Mouse (Mus musculus): ENCODE data around the gene March1. TPM values are rescaled to one million over a fixed set of nuclear protein-coding genes. Genes with fewer than 3 reads are reported as not detected.

March1 gene
- polyA plus RNA-seq, 1 experiment from 2014 or later: 0.45 TPM

GRCm38 (mm10) chr8:66270116-66270515 lies 652.4 kb downstream of the March1 start:
- Histone ChIP-seq H3K4me1 (ENCODE audit: insufficient read depth) (no peaks in the 10 kb centered on the region), H3K9me3 (ENCODE audit: low read depth, low read length) (no peaks in the 10 kb centered on the region), H3K36me3 (ENCODE audit: insufficient read depth) (no peaks in the 10 kb centered on the region), H3K27ac (ENCODE audit: low read depth) (no peak overlapping the region), H3K4me3 (ENCODE audit: low read depth, low read length) (no peak overlapping the region), H3K27me3 (ENCODE audit: insufficient read depth, low read length) (no peaks in the 10 kb centered on the region), H3K4me2 (no peak overlapping the region), H3K9ac (no peak overlapping the region)
- WGBS: 65% methylated on average over 2 of the region's 2 CpGs
- ATAC-seq (ENCODE audit: insufficient read depth): no peak
- no peak for TF ChIP-seq CTCF (IDR thresholded peaks at IDR 0.05; ENCODE audit: low read depth)
- DNase-seq: no peak

- Histone ChIP-seq H3K4me3 (ENCODE audit: low read depth, low read length) (no peak overlapping the region), H3K27me3 (ENCODE audit: insufficient read depth, low read length) (no peaks in the 10 kb centered on the region), H3K9ac (no peak overlapping the region), H3K9me3 (ENCODE audit: low read depth, low read length) (no peaks in the 10 kb centered on the region), H3K27ac (ENCODE audit: low read depth) (no peak overlapping the region), H3K4me2 (no peak overlapping the region), H3K4me1 (ENCODE audit: insufficient read depth) (no peaks in the 10 kb centered on the region), H3K36me3 (ENCODE audit: insufficient read depth) (no peaks in the 10 kb centered on the region)
- no peak for DNase-seq
- no peak for TF ChIP-seq CTCF (IDR thresholded peaks at IDR 0.05; ENCODE audit: low read depth)
- 83% methylated on average over 7 of the region's 7 CpGs for WGBS
- ATAC-seq (ENCODE audit: insufficient read depth): no peak
Observed at GRCm38 (mm10) chr8:66317824-66318223, 700.1 kb downstream of the March1 start.

GRCm38 (mm10) chr8:66323045-66323807 lies 705.5 kb downstream of the March1 start:
- DNase-seq (peak; percentile 4), ATAC-seq (ENCODE audit: insufficient read depth) (no peak)
- Histone ChIP-seq H3K4me1 (ENCODE audit: insufficient read depth) (no peaks in the 10 kb centered on the region), H3K27ac (ENCODE audit: low read depth) (no peak overlapping the region), H3K4me3 (ENCODE audit: low read depth, low read length) (no peak overlapping the region), H3K36me3 (ENCODE audit: insufficient read depth) (no peaks in the 10 kb centered on the region), H3K27me3 (ENCODE audit: insufficient read depth, low read length) (no peaks in the 10 kb centered on the region), H3K4me2 (no peak overlapping the region), H3K9ac (no peak overlapping the region), H3K9me3 (ENCODE audit: low read depth, low read length) (no peaks in the 10 kb centered on the region)
- TF ChIP-seq CTCF (IDR thresholded peaks at IDR 0.05; ENCODE audit: low read depth): peak; percentile 26; the same call in 1 of the 2 replicates
- WGBS: 46% methylated on average over 4 of the region's 4 CpGs

DNA sequence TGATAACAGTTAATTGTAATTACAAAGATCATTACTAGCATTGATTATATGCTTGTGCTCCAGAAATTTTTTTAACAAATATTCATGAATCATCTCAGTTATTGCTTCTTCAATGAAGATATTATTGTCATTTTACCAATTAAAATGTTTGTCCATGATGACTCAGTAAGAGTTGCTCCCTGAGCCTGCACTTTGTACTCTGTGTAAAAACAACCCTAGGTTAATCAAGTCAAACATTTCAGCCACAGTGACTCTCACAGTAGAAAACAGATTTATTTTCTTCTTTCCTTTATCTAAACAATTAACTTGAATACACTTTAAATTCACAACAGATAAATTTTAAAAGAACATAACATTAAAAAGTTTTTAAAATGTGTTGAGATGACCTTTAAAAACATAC lies 708.7 kb downstream of the March1 start:
- Histone ChIP-seq H3K9me3 (ENCODE audit: low read depth, low read length) (no peaks in the 10 kb centered on the region), H3K27ac (ENCODE audit: low read depth) (no peak overlapping the region), H3K36me3 (ENCODE audit: insufficient read depth) (no peaks in the 10 kb centered on the region), H3K27me3 (ENCODE audit: insufficient read depth, low read length) (no peaks in the 10 kb centered on the region), H3K4me1 (ENCODE audit: insufficient read depth) (no peaks in the 10 kb centered on the region), H3K4me2 (no peak overlapping the region), H3K4me3 (ENCODE audit: low read depth, low read length) (no peak overlapping the region), H3K9ac (no peak overlapping the region)
- TF ChIP-seq CTCF (IDR thresholded peaks at IDR 0.05; ENCODE audit: low read depth): no peak
- ATAC-seq (ENCODE audit: insufficient read depth) (no peak), DNase-seq (no peak)

DNA sequence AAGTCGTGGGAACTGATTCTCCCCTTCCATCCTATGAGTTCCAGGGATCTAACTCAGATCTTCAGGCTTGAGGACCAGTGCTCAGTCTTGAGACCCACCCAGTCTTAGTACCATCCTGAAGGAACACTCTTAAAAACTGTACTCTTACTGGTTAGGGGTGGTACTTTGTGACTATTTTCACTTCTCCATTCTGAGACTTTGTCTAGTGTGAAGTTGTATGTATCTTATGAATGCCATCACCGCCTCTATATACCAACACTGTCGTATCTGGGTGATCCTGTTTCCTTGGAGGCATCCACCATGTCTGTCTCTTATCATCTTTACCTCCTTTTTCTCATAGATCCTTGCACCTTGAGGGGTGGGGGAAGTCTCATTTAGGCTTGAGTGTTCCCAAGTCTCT lies 714.5 kb downstream of the March1 start:
- TF ChIP-seq CTCF (IDR thresholded peaks at IDR 0.05; ENCODE audit: low read depth): no peak
- no peaks in the 10 kb centered on the region for H3K4me1 ChIP-seq (ENCODE audit: insufficient read depth)
- no peak overlapping the region for H3K4me3 ChIP-seq (ENCODE audit: low read depth, low read length)
- no peaks in the 10 kb centered on the region for H3K36me3 ChIP-seq (ENCODE audit: insufficient read depth)
- ATAC-seq (ENCODE audit: insufficient read depth) (no peak), DNase-seq (no peak)
- H3K27me3 ChIP-seq (ENCODE audit: insufficient read depth, low read length): no peaks in the 10 kb centered on the region
- no peaks in the 10 kb centered on the region for H3K9me3 ChIP-seq (ENCODE audit: low read depth, low read length)
- H3K27ac ChIP-seq (ENCODE audit: low read depth): no peak overlapping the region
- 87% methylated on average over 3 of the region's 3 CpGs for WGBS
- H3K4me2 ChIP-seq: no peak overlapping the region
- H3K9ac ChIP-seq: no peak overlapping the region

DNA sequence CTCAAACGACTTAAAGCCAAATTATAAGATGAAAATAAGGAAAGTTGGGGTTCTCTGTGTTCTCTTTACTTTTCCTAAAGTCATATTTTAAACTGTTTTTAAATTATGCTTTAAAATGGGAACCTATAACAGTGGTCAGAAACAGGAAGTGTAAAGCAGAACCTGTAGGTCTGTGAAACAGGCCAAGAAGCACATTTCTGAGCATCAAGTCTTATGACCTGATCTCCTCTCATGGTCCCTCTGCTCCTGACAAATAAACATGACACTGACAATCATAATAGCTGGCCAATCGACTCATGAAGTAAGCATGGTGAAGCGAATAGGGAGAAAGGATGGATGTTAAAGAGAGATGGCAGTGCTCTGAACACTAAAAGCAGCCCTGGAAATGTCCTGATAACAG lies 716.6 kb downstream of the March1 start:
- no peaks in the 10 kb centered on the region for H3K27me3 ChIP-seq (ENCODE audit: insufficient read depth, low read length)
- no peak for DNase-seq
- H3K9ac ChIP-seq: no peak overlapping the region
- H3K36me3 ChIP-seq (ENCODE audit: insufficient read depth): no peaks in the 10 kb centered on the region
- no peak overlapping the region for H3K27ac ChIP-seq (ENCODE audit: low read depth)
- no peak overlapping the region for H3K4me2 ChIP-seq
- H3K4me1 ChIP-seq (ENCODE audit: insufficient read depth): no peaks in the 10 kb centered on the region
- no peaks in the 10 kb centered on the region for H3K9me3 ChIP-seq (ENCODE audit: low read depth, low read length)
- ATAC-seq (ENCODE audit: insufficient read depth): no peak
- no peak for TF ChIP-seq CTCF (IDR thresholded peaks at IDR 0.05; ENCODE audit: low read depth)
- no peak overlapping the region for H3K4me3 ChIP-seq (ENCODE audit: low read depth, low read length)
- 67% methylated on average over 3 of the region's 3 CpGs for WGBS

- no peak for ATAC-seq (ENCODE audit: insufficient read depth)
- 68% methylated on average over 3 of the region's 3 CpGs for WGBS
Observed at GRCm38 (mm10) chr8:66339551-66339950, 721.9 kb downstream of the March1 start.

More at GRCm38 (mm10) chr8:66339551-66339950, 721.9 kb downstream of the March1 start:
- Histone ChIP-seq H3K4me1 (ENCODE audit: insufficient read depth) (no peaks in the 10 kb centered on the region), H3K27ac (ENCODE audit: low read depth) (no peak overlapping the region), H3K9ac (no peak overlapping the region), H3K36me3 (ENCODE audit: insufficient read depth) (no peaks in the 10 kb centered on the region), H3K27me3 (ENCODE audit: insufficient read depth, low read length) (no peaks in the 10 kb centered on the region), H3K4me3 (ENCODE audit: low read depth, low read length) (no peak overlapping the region), H3K4me2 (no peak overlapping the region), H3K9me3 (ENCODE audit: low read depth, low read length) (no peaks in the 10 kb centered on the region)
- TF ChIP-seq CTCF (IDR thresholded peaks at IDR 0.05; ENCODE audit: low read depth): no peak
- DNase-seq: no peak
